Mouse (Mus musculus) gastrocnemius, postnatal 36 days (tissue): ENCODE data around the gene Rtp4. TPM values are rescaled to one million over a fixed set of nuclear protein-coding genes. Genes with fewer than 3 reads are reported as not detected.
A peak's percentile ranks its signal among the peaks of the same experiment; 100 is the strongest.

ENCODE experiments used
- DNase-seq, 2 experiments: peaks; one replicate each; pipeline ENCODE4 v3.0.0; 2022
- intact Hi-C: fragments of 180-260 bp; cut with DNase I; formaldehyde crosslinking; loops from one replicate; pipeline ENCODE4 v1.15.1; 2025
- long read RNA-seq, 2 experiments: library from polyadenylated mRNA; stranded (forward); transcript quantifications; one replicate each; pipeline ENCODE4 v2.0.0; 2021
- total RNA-seq, 2 experiments: library from RNA; stranded (reverse); gene quantifications; 2 replicates each; pipeline ENCODE4 v1.2.3; 2021

Gene Rtp4
- total RNA-seq: 1 to 10 TPM; 1.3 to 2.1 TPM
- long read RNA-seq, experiment 1, transcript Rtp4-201 (2 exons, 1,573 nt): major isoform, 5 of 8 reads
- long read RNA-seq, experiment 1, partial matches to known transcripts: 0 of 8 reads
- long read RNA-seq, experiment 1, other reads (novel, unspliced or antisense): 3 of 8 reads
- long read RNA-seq, experiment 2, partial matches to known transcripts: 0 of 3 reads
- long read RNA-seq, experiment 2, other reads (novel, unspliced or antisense): 1 of 3 reads

GRCm38 (mm10) chr16:23520235-23520871 lies at the start of gene Rtp4, which contains the start of gene Masp1:
TSS of gene Rtp4 (plus strand) at chr16:23520291.
TSS of gene Masp1 (minus strand) at chr16:23520815.
- intact Hi-C loops: loop anchor here (5.0 kb wide), 1 partner anchor 33 kb away; no protein-coding TSS in a partner anchor
- DNase-seq: peak; percentile 39 to 45

DNA sequence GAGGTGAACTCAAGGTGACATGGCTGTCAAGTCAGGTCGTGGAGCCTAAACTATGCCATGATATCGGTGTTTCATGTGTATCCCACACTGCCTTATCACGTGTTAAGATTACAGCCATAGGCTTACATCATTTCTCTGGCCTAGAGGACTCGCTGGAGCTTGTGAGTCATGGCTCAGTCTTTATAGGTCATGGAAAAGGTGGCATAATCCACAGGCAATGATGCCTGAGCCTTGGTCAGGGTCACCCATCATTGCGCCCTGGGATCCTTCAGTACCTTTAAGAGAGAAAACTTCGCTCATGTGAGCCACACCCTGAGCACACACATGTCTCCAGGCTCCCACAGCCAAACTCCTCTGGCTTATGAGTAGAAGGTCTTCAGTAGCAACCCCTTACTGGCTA lies 48.5 kb upstream of the Rtp4 start:
- no peak for DNase-seq
- intact Hi-C loops: no loop called here

DNA sequence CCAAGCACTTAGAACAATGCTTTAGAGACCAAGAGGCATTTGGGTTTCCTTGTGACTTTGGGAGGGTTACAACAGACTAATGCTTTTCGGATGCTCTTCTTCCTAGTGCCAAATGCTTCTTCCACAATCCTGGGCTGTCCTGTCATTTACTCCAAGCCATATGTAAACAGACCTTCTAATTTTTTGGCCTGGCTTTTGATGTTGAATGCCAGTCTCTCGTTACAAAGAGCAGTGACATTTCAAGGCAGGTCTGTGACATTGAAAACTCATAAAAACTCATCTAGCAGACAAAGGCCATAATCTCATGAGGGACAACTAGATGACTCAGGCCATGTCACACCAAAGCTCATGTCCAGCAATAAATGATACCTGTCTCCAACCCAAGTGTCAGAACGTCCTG lies 48.0 kb upstream of the Rtp4 start:
- intact Hi-C loops: no loop called here
- DNase-seq: no peak

DNA sequence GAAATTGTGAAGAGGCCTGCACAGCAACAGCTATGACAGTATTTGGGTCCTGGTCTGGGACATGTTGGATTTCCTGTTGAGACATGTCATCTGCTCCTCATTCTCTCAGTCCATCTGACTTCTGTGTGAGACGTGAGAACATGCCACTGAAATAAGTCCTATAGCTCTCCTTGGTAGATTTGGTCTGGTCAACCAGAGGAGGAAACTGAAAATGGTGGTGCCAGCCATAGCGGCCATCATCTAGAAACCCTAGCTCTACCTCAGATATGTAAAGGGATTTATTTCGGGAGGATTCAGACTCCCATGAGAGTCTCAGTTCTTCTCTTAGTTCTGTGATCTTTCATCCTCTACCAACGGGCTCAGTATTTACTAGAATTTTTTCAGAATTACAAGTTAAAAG lies 44.4 kb upstream of the Rtp4 start:
- intact Hi-C loops: no loop called here
- no peak for DNase-seq

- intact Hi-C loops: no loop called here
- no peak for DNase-seq
Measured at GRCm38 (mm10) chr16:23476598-23476997, 43.5 kb upstream of the Rtp4 start.

- intact Hi-C loops: no loop called here
Measured at GRCm38 (mm10) chr16:23479872-23480603, 40.1 kb upstream of the Rtp4 start.

GRCm38 (mm10) chr16:23482218-23482617 lies 37.9 kb upstream of the Rtp4 start:
- DNase-seq: no peak
- intact Hi-C loops: no loop called here

More at GRCm38 (mm10) chr16:23479872-23480603, 40.1 kb upstream of the Rtp4 start:
- DNase-seq: no peak

DNA sequence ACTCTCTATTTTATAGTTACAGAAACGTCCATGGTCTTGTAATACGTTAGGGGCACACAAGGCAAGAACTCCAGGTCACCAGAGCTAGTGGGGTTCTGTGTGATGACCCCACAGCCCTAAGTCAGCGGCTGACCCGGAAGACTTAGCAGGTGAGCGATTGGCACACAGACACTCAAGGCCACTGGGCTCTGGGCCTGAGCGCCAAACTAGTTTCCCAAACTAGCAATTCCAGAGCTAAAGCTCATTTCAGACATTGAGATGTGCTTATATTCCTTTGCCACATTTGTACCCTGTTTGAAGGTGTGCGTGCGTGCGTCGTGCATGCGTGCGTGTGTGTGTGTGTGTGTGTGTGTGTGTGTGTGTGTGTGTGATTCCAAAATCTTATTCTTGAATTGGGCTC lies 37.2 kb upstream of the Rtp4 start:
- no peak for DNase-seq
- intact Hi-C loops: no loop called here

GRCm38 (mm10) chr16:23483292-23483691 lies 36.8 kb upstream of the Rtp4 start:
- DNase-seq: no peak
- intact Hi-C loops: no loop called here

DNA sequence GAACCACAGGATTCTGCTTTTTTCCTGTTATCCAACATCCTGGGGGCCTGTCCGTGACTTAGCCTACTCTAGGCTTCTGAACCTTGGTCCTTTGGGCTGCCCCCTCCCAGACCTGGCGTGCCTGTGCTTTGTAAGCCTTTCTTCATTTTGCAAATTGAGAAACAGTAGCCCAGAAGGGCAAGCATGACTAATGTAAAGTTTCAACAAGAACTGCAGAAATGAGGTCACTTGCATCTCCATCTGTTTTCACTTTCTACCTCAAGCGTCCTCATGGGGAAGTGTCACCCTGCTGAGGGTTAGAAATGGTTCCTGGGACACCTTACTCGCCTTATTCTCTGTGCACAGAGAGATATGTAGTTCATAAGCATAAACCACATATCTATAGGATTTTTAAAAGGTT lies 27.3 kb upstream of the Rtp4 start:
- intact Hi-C loops: no loop called here
- no peak for DNase-seq

- no peak for DNase-seq
- intact Hi-C loops: no loop called here
Measured at GRCm38 (mm10) chr16:23496245-23496924, 23.7 kb upstream of the Rtp4 start.

- no peak for DNase-seq
- intact Hi-C loops: no loop called here
Measured at GRCm38 (mm10) chr16:23497440-23497839, 22.7 kb upstream of the Rtp4 start.

- no peak for DNase-seq
- intact Hi-C loops: no loop called here
Measured at GRCm38 (mm10) chr16:23497881-23498280, 22.2 kb upstream of the Rtp4 start.

GRCm38 (mm10) chr16:23498691-23499131 lies 21.4 kb upstream of the Rtp4 start:
- DNase-seq: no peak
- intact Hi-C loops: no loop called here

GRCm38 (mm10) chr16:23500558-23500957 lies 19.5 kb upstream of the Rtp4 start:
- intact Hi-C loops: no loop called here
- DNase-seq: no peak

DNA sequence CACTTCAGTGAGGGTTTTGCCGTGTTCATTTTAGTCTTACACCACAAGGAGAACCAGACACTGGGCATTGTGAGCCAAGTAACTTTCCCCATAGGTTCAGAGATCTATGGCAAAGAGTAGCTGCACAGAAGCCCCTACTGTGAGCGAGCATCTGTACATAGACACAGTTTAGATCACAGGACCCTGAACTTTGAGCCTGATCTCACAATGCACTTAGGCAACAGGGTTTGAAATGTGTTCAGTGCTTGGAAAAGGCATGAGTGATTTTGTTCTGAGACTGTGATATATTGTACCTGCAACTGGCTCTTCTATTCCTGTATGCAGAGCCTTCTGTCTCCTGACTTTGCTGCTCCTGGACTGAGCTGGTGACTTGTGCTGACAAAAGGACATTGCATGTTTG lies 18.8 kb upstream of the Rtp4 start:
- intact Hi-C loops: no loop called here
- no peak for DNase-seq

GRCm38 (mm10) chr16:23502478-23502877 lies 17.6 kb upstream of the Rtp4 start:
- intact Hi-C loops: no loop called here
- DNase-seq: no peak

DNA sequence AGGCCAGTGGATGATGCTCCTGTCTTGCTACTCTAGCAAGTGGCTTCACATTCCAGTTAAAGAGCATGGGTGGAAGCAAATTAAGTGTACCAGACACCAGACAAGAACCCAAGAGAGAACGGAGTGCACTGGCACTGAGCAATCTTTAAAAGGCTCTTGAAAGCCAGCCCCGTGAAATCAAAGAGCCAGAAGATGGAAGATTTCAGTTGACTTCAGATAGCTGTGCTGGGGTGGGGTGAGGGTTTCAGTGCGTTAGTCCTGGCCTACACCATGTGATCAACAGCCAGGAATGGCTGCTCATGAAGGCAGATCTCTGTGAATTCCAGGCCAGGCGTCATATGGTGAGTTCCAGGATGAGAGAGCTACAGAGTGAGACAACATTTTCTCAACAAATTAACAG lies 16.7 kb upstream of the Rtp4 start:
- intact Hi-C loops: no loop called here
- DNase-seq: no peak

DNA sequence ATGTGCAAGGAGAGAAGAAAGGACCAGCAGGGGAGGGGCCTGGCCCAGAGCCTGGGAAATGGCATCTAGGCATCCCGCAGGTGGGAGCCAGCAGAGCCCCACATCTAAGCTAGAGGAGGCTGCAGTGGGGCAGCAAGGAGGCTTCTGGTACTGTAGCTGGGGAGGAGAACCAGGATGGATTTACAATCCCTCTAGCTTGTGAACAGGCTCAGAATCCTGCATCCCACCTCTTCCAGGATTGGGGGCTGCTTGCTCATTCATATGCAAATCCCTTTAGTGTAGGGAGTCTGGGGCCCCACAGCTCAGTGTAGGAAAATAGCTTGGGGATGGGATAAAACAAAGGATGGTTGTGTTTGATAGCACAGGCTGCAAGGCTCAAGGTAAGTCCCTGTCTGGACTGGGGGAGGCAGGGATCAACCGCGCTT lies 15.8 kb upstream of the Rtp4 start:
- intact Hi-C loops: no loop called here
- DNase-seq: no peak

GRCm38 (mm10) chr16:23505904-23506687 lies 14.0 kb upstream of the Rtp4 start:
- no peak for DNase-seq
- intact Hi-C loops: no loop called here
